Mouse (Mus musculus) Muller cell, postnatal 12 days (primary cell): ENCODE measurements around the gene Gm15557.
"Not testable (repeated sequence)": the region's sequence is repeated elsewhere in the genome, so short reads cannot be mapped to it uniquely, and the experiment has no call there.

Experiments
- DNase-seq: peaks from one replicate; pipeline ENCODE4 v3.0.0-alpha.2; 2015; ENCODE audit errors: inconsistent ontology term

Gm15557 gene

GRCm38 (mm10) chr2:155940681-155941080, at the start of gene Gm15557:
TSS of gene Gm15557 (plus strand) at chr2:155940728.
- DNase-seq = no peak

GRCm38 (mm10) chr2:155894307-155895045, 46.1 kb upstream of the Gm15557 start:
- DNase-seq = no peak

GRCm38 (mm10) chr2:155895046-155895735, 45.3 kb upstream of the Gm15557 start:
- DNase-seq = no peak

DNA sequence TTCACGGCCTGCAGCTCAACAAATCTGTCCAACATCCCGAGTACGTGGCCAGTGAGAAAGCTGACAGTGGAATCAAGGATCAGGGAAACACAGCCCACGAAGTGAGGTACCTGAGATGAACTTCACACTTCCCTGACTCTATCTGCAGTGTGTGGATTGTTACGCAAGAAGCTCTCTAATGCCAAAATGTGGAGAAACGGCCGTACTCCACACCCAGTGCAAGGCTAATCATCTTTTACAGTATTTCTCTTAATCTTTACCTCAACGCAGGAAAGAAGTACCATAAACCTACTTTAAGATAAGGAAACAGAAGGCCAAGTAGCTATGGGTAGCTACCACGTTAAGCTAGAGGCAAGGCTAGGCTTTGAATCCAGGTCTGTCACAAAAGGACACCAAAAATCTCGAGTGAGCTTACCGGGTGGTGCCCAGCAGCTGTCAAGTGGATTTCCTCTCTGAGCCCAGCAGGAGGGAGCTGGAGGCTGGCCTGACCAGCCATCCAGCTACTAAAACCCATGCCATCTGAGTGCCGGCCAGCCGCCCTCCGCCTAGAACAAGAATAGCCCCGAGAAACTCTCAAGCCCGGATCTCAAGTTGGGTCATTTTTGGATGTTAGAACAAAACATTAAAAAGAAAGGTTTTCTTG, 37.4 kb upstream of the Gm15557 start:
- peak; percentile 59 for DNase-seq

DNA sequence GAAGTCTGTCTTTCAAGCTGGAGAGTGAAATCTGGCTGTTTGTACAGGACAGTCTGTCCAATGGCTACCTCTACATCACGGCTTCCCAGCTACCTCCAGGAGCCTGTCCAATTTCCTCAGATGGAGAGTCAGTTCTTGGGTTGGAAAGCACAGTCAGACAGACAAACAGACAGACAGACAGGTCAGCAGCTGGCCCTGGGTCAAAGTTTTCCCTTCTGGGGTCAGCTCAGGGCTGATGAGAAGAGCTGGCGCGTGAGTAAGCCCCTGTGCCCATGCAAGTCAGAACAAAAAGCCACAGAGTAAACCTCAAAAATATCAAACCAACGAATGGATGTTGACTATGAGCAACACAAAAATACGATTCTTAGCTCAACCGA, 36.9 kb upstream of the Gm15557 start:
- no peak for DNase-seq

GRCm38 (mm10) chr2:155914684-155915083, 25.8 kb upstream of the Gm15557 start:
- DNase-seq = no peak

- no peak for DNase-seq
Observed at GRCm38 (mm10) chr2:155923143-155923542, 17.4 kb upstream of the Gm15557 start.

GRCm38 (mm10) chr2:155925213-155925612, 15.3 kb upstream of the Gm15557 start:
- DNase-seq = not testable (repeated sequence)

- DNase-seq = no peak
Observed at GRCm38 (mm10) chr2:155928711-155929345, 11.7 kb upstream of the Gm15557 start.

DNA sequence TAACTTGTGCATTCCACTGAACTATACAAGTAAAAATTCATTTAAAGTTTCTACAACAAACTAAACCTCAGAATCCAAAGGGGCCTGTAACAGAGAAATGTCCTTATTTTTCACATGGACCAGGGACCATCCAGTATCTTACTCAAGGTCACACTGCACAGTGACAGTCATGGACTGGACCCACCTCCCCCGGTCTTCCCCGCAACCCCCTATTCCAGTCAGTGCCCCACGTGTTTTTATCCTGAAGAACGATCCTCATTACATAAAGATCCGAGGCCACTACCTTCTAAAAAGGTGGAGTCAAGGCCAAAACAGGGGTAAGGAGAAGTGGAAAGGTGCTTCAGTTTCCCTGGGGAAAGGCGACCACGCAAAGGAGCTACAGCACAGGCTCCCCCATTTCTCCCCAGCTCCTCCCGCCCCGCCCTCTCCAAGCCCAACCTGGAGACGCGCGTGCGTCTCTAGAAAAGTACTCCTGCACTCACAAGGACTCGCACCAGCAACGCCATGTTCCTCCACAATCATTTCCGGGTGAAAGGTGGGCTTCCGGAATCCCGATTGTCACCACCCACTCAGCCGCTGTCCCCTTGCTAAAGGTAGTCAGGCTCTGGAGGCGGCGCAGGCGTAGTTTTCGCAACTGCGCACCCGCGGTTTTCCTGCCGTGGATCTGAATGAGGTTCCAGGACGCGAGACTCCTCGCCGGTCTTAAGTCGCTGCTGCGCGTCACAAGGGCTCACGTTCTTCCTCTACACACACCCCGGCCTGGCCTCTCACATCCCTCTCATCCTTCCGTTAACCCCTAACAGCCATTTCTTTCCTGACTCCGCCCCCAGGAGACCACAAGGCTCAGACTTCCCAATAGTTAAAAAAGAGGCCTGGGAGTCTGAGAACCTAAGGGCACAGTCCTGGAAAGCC, 10.7 kb upstream of the Gm15557 start, which contains the start of gene Uqcc1:
Gene Uqcc1, minus strand, starts transcription at position 780 of the 912 bp plus-strand sequence.
- peak; percentile 90 for DNase-seq

GRCm38 (mm10) chr2:155939897-155940529, 515 bp upstream of the Gm15557 start:
- DNase-seq = no peak

DNA sequence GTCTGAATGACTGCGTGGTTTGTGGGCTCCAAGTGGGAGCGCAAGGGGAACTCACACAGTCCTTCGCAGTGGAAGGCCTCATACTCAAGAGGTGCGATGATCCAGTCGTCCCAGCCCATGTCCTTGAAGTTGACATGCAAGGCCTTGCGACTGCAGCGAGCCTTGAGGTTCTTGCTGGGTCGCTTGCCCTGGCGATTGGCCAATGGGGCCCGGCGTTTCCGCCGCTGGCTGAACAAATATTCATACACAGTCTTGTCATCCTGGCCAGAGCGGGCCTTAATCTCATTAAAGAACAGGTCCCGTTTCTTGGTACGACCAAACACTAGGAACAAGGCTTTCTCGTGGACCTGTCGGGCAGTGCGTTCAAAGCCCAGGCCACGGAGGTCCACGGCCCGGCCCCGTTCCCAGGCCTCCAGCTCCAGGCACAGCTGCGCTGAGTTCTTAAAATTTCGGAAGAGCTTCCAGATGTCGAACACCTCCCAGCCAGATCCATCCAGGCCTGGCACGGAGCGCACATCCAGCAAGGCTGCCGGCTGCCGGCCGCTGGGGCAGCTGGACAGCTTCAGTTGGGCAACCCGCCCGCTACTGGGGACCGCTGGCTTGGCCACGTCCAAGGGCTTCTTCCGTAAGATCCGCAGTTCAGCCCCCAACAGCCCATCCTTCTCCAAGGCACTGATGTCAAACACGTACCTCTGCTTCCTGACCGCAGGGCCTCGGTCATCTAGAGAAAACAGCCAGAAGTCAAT, 1.3 kb downstream of the Gm15557 start:
- DNase-seq = no peak

- no peak for DNase-seq
Observed at GRCm38 (mm10) chr2:155943463-155943862, 2.9 kb downstream of the Gm15557 start.

- no peak for DNase-seq
Observed at GRCm38 (mm10) chr2:155944685-155945084, 4.2 kb downstream of the Gm15557 start.

- DNase-seq = no peak
Observed at GRCm38 (mm10) chr2:155945124-155945523, 4.6 kb downstream of the Gm15557 start, which contains the start of gene Gdf5. TSS of gene Gdf5 (minus strand) at chr2:155945367.

GRCm38 (mm10) chr2:155945580-155945979, 5.1 kb downstream of the Gm15557 start:
- no peak for DNase-seq

DNA sequence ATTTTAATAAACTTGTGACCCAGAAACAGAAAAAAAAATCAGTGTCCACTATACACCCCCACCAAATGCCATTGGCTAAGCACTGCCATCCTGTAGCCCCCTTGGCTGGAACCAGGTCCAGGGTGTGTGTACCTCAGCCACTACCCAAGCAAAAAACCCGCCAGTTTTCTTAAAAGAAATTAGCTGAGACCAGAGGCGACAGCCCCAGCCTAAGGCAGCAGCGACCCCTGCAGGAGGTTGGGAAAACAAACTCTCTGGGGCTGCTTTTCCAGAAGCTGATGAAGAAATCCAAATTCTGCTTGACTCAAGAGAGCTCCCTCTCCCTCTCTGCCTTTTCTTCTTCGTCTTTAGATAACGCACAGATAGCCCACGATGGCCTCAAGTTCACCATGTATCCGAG, 5.5 kb downstream of the Gm15557 start:
- peak; percentile 42 for DNase-seq

- no peak for DNase-seq
Observed at GRCm38 (mm10) chr2:155946499-155946898, 6.0 kb downstream of the Gm15557 start.

DNA sequence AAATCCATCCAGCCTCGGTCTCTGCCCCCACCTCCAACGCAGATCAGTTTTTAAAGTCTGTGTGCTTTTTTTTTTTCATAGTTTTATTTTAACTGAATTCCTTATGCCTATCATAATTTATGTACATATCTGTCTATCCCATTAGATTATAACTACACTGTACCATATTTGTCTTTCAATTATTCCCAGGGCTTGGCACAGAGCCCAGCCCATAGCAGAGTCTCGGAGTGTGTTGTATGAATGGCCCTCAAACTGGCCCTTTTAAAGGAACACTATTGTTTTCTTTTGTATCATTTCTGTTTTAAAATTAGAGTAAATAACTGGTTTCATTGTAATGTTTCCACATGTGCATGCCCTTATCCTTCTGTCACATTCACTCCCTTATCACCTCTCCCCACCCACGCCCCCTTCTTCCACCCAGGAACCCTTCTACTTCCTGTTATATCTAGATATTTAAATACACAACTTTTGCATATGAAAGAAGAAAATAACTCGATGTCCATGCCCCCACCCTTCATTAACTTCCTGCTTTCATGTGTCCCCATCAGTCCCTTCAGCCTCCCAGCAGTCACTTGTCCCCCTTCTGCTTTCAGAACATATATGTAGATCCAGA, 7.0 kb downstream of the Gm15557 start:
- DNase-seq = no peak
